8 mouse cellular contexts compared by ENCODE assay signal in the genomic region with DNA sequence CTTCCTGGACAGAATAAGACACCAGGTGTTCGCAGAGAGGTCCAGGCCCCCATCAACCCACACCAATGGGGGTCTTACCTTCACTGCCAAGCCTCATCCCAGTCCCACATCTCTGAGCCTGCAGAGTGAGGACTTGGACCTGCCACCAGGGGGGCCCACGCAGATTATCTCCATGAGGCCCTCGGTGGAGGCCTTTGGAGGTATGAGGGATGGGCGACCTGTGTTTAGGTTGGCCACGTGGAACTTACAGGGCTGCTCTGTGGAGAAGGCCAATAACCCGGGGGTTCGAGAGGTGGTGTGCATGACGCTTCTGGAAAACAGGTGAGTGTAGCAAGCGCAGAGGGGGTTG. TPM values are rescaled to one million over a fixed set of nuclear protein-coding genes. Genes with fewer than 3 reads are reported as not detected.
DNase-seq lines count a peak whose midpoint lies in the region; ATAC-seq lines count a peak whose summit lies in the region.

No protein-coding gene starts in this region.

- H3K36me3 ChIP-seq in kidney, embryonic 15.5 days, result no peaks in the 10 kb centered on the region
- no peaks in the 10 kb centered on the region for H3K36me3 ChIP-seq in embryonic facial prominence, embryonic 11.5 days (replicated peaks; ENCODE audit: control insufficient read depth, insufficient read depth, low read depth, low read length)
- H3K36me3 ChIP-seq in neural tube, embryonic 12.5 days, result no peaks in the 10 kb centered on the region

- H3K27ac ChIP-seq in kidney, embryonic 15.5 days, result no peak overlapping the region
- H3K27ac ChIP-seq in embryonic facial prominence, embryonic 11.5 days (replicated peaks; ENCODE audit: low read depth, low read length), result no peak overlapping the region
- H3K27ac ChIP-seq in neural tube, embryonic 12.5 days, result no peak overlapping the region

- H3K9ac ChIP-seq in kidney, embryonic 15.5 days, result no peak overlapping the region
- H3K9ac ChIP-seq in embryonic facial prominence, embryonic 11.5 days (replicated peaks; ENCODE audit: low read length), result no peak overlapping the region
- no peak overlapping the region for H3K9ac ChIP-seq in neural tube, embryonic 12.5 days

- H3K4me2 ChIP-seq in kidney, embryonic 15.5 days, result 0 out of 2 replicates have a peak overlapping the region, but pooled peaks have one; percentile 8
- peak overlapping the region; percentile 84 for H3K4me2 ChIP-seq in embryonic facial prominence, embryonic 11.5 days (ENCODE audit: low read depth, low read length)
- peak overlapping the region; percentile 88 for H3K4me2 ChIP-seq in neural tube, embryonic 12.5 days (replicated peaks)

- no peak overlapping the region for H3K4me3 ChIP-seq in kidney, embryonic 15.5 days (replicated peaks)
- H3K4me3 ChIP-seq in embryonic facial prominence, embryonic 11.5 days (ENCODE audit: low read depth, low read length), result no peak overlapping the region; the same call in 1 of the 2 replicates
- H3K4me3 ChIP-seq in neural tube, embryonic 12.5 days, result no peak overlapping the region

- DNase-seq in kidney, postnatal 36 days, result no peak
- no peak for DNase-seq in embryonic facial prominence, embryonic 11.5 days (ENCODE audit: low spot score)
- DNase-seq in induced T-regulatory cell, adult 2 months (ENCODE audit: low read depth), result peak; percentile 17
- DNase-seq in ovary, adult 18-20 months (ENCODE audit: low spot score), result no peak
- DNase-seq in testis, postnatal 14 days (ENCODE audit: low spot score), result no peak
- no peak for DNase-seq in spleen, postnatal 4 days (ENCODE audit: low spot score in 2 of 2)

- H3K4me1 ChIP-seq in kidney, embryonic 15.5 days, result peaks cover 39% of the 10 kb centered on the region
- no peaks in the 10 kb centered on the region for H3K4me1 ChIP-seq in embryonic facial prominence, embryonic 11.5 days (ENCODE audit: control insufficient read depth, insufficient read depth, low read length)
- H3K4me1 ChIP-seq in neural tube, embryonic 12.5 days, result peaks cover 6% of the 10 kb centered on the region; the same call in 1 of the 2 replicates

- peaks cover 28% of the 10 kb centered on the region for H3K27me3 ChIP-seq in kidney, embryonic 15.5 days
- no peaks in the 10 kb centered on the region for H3K27me3 ChIP-seq in embryonic facial prominence, embryonic 11.5 days (ENCODE audit: control insufficient read depth, insufficient read depth, low read length)
- no peaks in the 10 kb centered on the region for H3K27me3 ChIP-seq in neural tube, embryonic 12.5 days (replicated peaks)

- 89% methylated on average over 9 of the region's 9 CpGs for WGBS in kidney, embryonic 15.5 days
- 86% methylated on average over 9 of the region's 9 CpGs for WGBS in embryonic facial prominence, embryonic 11.5 days
- 92% methylated on average over 9 of the region's 9 CpGs for WGBS in neural tube, embryonic 12.5 days

- ATAC-seq in kidney, embryonic 15.5 days (replicated peaks; ENCODE audit: low FRiP score), result no peak
- ATAC-seq in embryonic facial prominence, embryonic 11.5 days (replicated peaks; ENCODE audit: insufficient number of reproducible peaks, low FRiP score, low TSS enrichment, low read depth), result no peak
- no peak for ATAC-seq in neural tube, embryonic 12.5 days (ENCODE audit: low FRiP score, low read depth)

- no peaks in the 10 kb centered on the region for H3K9me3 ChIP-seq in kidney, embryonic 15.5 days (replicated peaks)
- no peaks in the 10 kb centered on the region for H3K9me3 ChIP-seq in embryonic facial prominence, embryonic 11.5 days (replicated peaks; ENCODE audit: control insufficient read depth, low read length)
- no peaks in the 10 kb centered on the region for H3K9me3 ChIP-seq in neural tube, embryonic 12.5 days

RNA-seq across cellular contexts. Expression of gene Eepd1, which starts 1.6 kb away (rescaled TPM):
- 6.2 and 6.4 TPM in 2 replicates for polyA plus RNA-seq in kidney, embryonic 15.5 days (2015; fragmentation: Nextera tagmentation; extraction: Ambion mirVana)
- 15.5 and 16.1 TPM in 2 replicates for polyA plus RNA-seq in embryonic facial prominence, embryonic 11.5 days (2014; fragmentation: Nextera tagmentation; extraction: Ambion mirVana)
- 10.9 and 13.0 TPM in 2 replicates for polyA plus RNA-seq in neural tube, embryonic 12.5 days (2016; fragmentation: Nextera tagmentation; extraction: Ambion mirVana)

Comparison
In these comparisons a context has a peak if more than half of its experiments do, and no peak if none do; other contexts are left out.
1. H3K4me2 ChIP-seq: peak in every context shown above with its lines; median percentile 88 in neural tube, embryonic 12.5 days; 84 in embryonic facial prominence, embryonic 11.5 days; 8 in kidney, embryonic 15.5 days.